Mouse (Mus musculus): Measurements from ENCODE around the gene Cd151. TPM values are rescaled to one million over a fixed set of nuclear protein-coding genes. Genes with fewer than 3 reads are reported as not detected.

Gene Cd151
- polyA plus RNA-seq, 1 experiment from 2014 or later, result 57.9 TPM

- H3K9me3 ChIP-seq (ENCODE audit: control insufficient read depth, low read length), result no peaks in the 10 kb centered on the region
- H3K4me1 ChIP-seq (replicated peaks; ENCODE audit: control insufficient read depth, insufficient read depth, low read length), result peaks cover 4% of the 10 kb centered on the region
- H3K27ac ChIP-seq (ENCODE audit: low read depth, low read length), result no peak overlapping the region
- H3K36me3 ChIP-seq (ENCODE audit: control insufficient read depth, insufficient read depth, low read length), result 0 out of 2 replicates have a peak, but pooled peaks cover 2% of the 10 kb centered on the region
- DNase-seq (ENCODE audit: low spot score), result no peak
- H3K27me3 ChIP-seq (ENCODE audit: control insufficient read depth, insufficient read depth, low read length), result no peaks in the 10 kb centered on the region
- H3K4me2 ChIP-seq (replicated peaks; ENCODE audit: low read depth, low read length), result no peak overlapping the region
- H3K9ac ChIP-seq (ENCODE audit: low read depth, low read length), result no peak overlapping the region
- ATAC-seq (ENCODE audit: low FRiP score), result no peak
- H3K4me3 ChIP-seq (ENCODE audit: low read depth, low read length), result no peak overlapping the region
Observed at GRCm38 (mm10) chr7:141451928-141452327, 15.3 kb upstream of the Cd151 start.

- ATAC-seq (ENCODE audit: low FRiP score), result no peak
- DNase-seq (ENCODE audit: low spot score), result no peak
- H3K4me2 ChIP-seq (replicated peaks; ENCODE audit: low read depth, low read length), result no peak overlapping the region
- no peak overlapping the region for H3K27ac ChIP-seq (ENCODE audit: low read depth, low read length)
- H3K4me1 ChIP-seq (replicated peaks; ENCODE audit: control insufficient read depth, insufficient read depth, low read length), result peaks cover 2% of the 10 kb centered on the region
- 0 out of 2 replicates have a peak, but pooled peaks cover 2% of the 10 kb centered on the region for H3K36me3 ChIP-seq (ENCODE audit: control insufficient read depth, insufficient read depth, low read length)
- H3K4me3 ChIP-seq (ENCODE audit: low read depth, low read length), result no peak overlapping the region
- H3K9me3 ChIP-seq (ENCODE audit: control insufficient read depth, low read length), result no peaks in the 10 kb centered on the region
- no peak overlapping the region for H3K9ac ChIP-seq (ENCODE audit: low read depth, low read length)
- no peaks in the 10 kb centered on the region for H3K27me3 ChIP-seq (ENCODE audit: control insufficient read depth, insufficient read depth, low read length)
- WGBS, result 87% methylated on average over 2 of the region's 2 CpGs
Observed at GRCm38 (mm10) chr7:141453636-141454035, 13.6 kb upstream of the Cd151 start.

GRCm38 (mm10) chr7:141454967-141455551 lies 12.1 kb upstream of the Cd151 start, which contains the start of gene Pnpla2:
Gene Pnpla2, plus strand, starts transcription at chr7:141455198.
- peaks cover 9% of the 10 kb centered on the region for H3K27me3 ChIP-seq (ENCODE audit: control insufficient read depth, insufficient read depth, low read length)
- ATAC-seq (ENCODE audit: low FRiP score) (peak; percentile 82), DNase-seq (ENCODE audit: low spot score) (peak; percentile 89)
- H3K4me3 ChIP-seq (ENCODE audit: low read depth, low read length), result peak within 1 kb of the TSS; percentile 53
- peak within 1 kb of the TSS; percentile 66 for H3K9ac ChIP-seq (ENCODE audit: low read depth, low read length)
- WGBS, result 1% methylated on average over 45 of the region's 45 CpGs
- H3K36me3 ChIP-seq (ENCODE audit: control insufficient read depth, insufficient read depth, low read length), result 0 out of 2 replicates have a peak, but pooled peaks cover 2% of the 10 kb centered on the region
- no peaks in the 10 kb centered on the region for H3K9me3 ChIP-seq (ENCODE audit: control insufficient read depth, low read length)
- H3K4me1 ChIP-seq (replicated peaks; ENCODE audit: control insufficient read depth, insufficient read depth, low read length), result no peaks in the 10 kb centered on the region; the same call in 1 of the 2 replicates
- H3K27ac ChIP-seq (ENCODE audit: low read depth, low read length), result 0 out of 2 replicates have a peak within 1 kb of the TSS, but pooled peaks have one; percentile 45
- H3K4me2 ChIP-seq (replicated peaks; ENCODE audit: low read depth, low read length), result peak within 1 kb of the TSS; percentile 82

DNA sequence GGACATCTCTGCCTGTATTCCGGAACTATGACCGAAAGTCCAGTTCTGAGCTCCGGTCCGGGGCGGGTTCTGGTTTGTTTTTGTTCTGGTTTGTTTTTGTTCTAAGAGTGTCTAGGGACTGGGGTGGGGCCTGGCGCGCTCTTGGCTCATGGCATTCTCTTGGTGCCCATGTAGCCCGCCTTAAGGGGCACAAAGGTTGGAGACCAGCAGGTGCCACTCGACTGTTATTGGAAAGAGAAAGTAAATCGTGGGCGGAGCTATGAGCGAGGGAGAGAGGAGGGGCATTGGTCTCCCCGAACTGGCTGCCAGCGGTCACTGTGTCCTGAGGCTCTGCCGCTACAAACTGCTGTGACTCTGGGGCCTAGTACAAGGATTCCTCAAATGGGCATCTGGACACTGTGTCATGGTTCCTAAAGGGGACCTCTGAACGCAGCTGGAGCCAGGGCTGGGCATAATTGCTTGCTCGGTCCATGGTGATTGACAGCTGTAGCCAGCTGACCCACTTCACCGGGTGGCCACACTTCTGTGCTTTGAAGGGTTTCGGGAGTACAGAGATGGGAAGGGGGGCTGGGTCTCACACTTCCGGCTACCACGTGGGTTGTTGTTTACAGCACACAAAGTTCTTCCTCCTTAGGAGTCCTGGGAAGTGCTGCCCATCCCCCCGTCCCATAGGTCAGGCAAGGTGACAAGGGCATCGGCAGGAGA lies 11.4 kb upstream of the Cd151 start:
- Histone ChIP-seq H3K4me1 (replicated peaks; ENCODE audit: control insufficient read depth, insufficient read depth, low read length) (no peaks in the 10 kb centered on the region; the same call in 1 of the 2 replicates), H3K9ac (ENCODE audit: low read depth, low read length) (peak overlapping the region; percentile 66), H3K27me3 (ENCODE audit: control insufficient read depth, insufficient read depth, low read length) (peaks cover 16% of the 10 kb centered on the region), H3K9me3 (ENCODE audit: control insufficient read depth, low read length) (no peaks in the 10 kb centered on the region), H3K4me3 (ENCODE audit: low read depth, low read length) (peak overlapping the region; percentile 53), H3K36me3 (ENCODE audit: control insufficient read depth, insufficient read depth, low read length) (0 out of 2 replicates have a peak, but pooled peaks cover 2% of the 10 kb centered on the region), H3K4me2 (replicated peaks; ENCODE audit: low read depth, low read length) (peak overlapping the region; percentile 82), H3K27ac (ENCODE audit: low read depth, low read length) (0 out of 2 replicates have a peak overlapping the region, but pooled peaks have one; percentile 45)
- WGBS, result under 1% methylated on average over 23 of the region's 23 CpGs
- ATAC-seq (ENCODE audit: low FRiP score) (peak; percentile 30), DNase-seq (ENCODE audit: low spot score) (peak; percentile 64)

GRCm38 (mm10) chr7:141456739-141457138 lies 10.5 kb upstream of the Cd151 start:
- Histone ChIP-seq H3K4me3 (ENCODE audit: low read depth, low read length) (no peak overlapping the region), H3K27me3 (ENCODE audit: control insufficient read depth, insufficient read depth, low read length) (peaks cover 26% of the 10 kb centered on the region), H3K9me3 (ENCODE audit: control insufficient read depth, low read length) (no peaks in the 10 kb centered on the region), H3K9ac (ENCODE audit: low read depth, low read length) (no peak overlapping the region), H3K4me2 (replicated peaks; ENCODE audit: low read depth, low read length) (no peak overlapping the region), H3K36me3 (ENCODE audit: control insufficient read depth, insufficient read depth, low read length) (0 out of 2 replicates have a peak, but pooled peaks cover 2% of the 10 kb centered on the region), H3K27ac (ENCODE audit: low read depth, low read length) (no peak overlapping the region), H3K4me1 (replicated peaks; ENCODE audit: control insufficient read depth, insufficient read depth, low read length) (peaks cover 1% of the 10 kb centered on the region; the same call in 1 of the 2 replicates)
- ATAC-seq (ENCODE audit: low FRiP score), result no peak
- DNase-seq (ENCODE audit: low spot score), result no peak
- WGBS, result 89% methylated on average over 6 of the region's 6 CpGs

DNA sequence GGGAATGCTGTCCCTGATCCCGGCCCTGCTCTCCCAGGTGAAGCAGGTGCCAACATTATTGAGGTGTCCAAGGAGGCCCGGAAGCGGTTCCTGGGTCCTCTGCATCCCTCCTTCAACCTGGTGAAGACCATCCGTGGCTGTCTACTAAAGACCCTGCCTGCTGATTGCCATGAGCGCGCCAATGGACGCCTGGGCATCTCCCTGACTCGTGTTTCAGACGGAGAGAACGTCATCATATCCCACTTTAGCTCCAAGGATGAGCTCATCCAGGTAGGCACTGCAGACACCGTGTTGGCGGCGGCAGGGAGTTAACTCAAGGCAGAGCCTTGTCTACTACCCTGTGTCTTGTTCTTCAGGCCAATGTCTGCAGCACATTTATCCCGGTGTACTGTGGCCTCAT lies 10.0 kb upstream of the Cd151 start:
- no peak overlapping the region for H3K4me3 ChIP-seq (ENCODE audit: low read depth, low read length)

GRCm38 (mm10) chr7:141457986-141458660 lies 9.1 kb upstream of the Cd151 start:
- H3K9ac ChIP-seq (ENCODE audit: low read depth, low read length), result no peak overlapping the region
- ATAC-seq (ENCODE audit: low FRiP score) (no peak), DNase-seq (ENCODE audit: low spot score) (peak; percentile 71)
- H3K4me2 ChIP-seq (replicated peaks; ENCODE audit: low read depth, low read length), result no peak overlapping the region
- peaks cover 3% of the 10 kb centered on the region; the same call in 1 of the 2 replicates for H3K4me1 ChIP-seq (replicated peaks; ENCODE audit: control insufficient read depth, insufficient read depth, low read length)
- no peak overlapping the region for H3K4me3 ChIP-seq (ENCODE audit: low read depth, low read length)
- peaks cover 40% of the 10 kb centered on the region for H3K27me3 ChIP-seq (ENCODE audit: control insufficient read depth, insufficient read depth, low read length)
- H3K27ac ChIP-seq (ENCODE audit: low read depth, low read length), result no peak overlapping the region
- 72% methylated on average over 15 of the region's 15 CpGs for WGBS
- H3K9me3 ChIP-seq (ENCODE audit: control insufficient read depth, low read length), result no peaks in the 10 kb centered on the region
- no peaks in the 10 kb centered on the region for H3K36me3 ChIP-seq (ENCODE audit: control insufficient read depth, insufficient read depth, low read length)

More for the DNA sequence above, 10.0 kb upstream of the Cd151 start:
- H3K27me3 ChIP-seq (ENCODE audit: control insufficient read depth, insufficient read depth, low read length), result peaks cover 31% of the 10 kb centered on the region
- ATAC-seq (ENCODE audit: low FRiP score) (no peak), DNase-seq (ENCODE audit: low spot score) (no peak)
- no peaks in the 10 kb centered on the region for H3K9me3 ChIP-seq (ENCODE audit: control insufficient read depth, low read length)
- WGBS, result 91% methylated on average over 14 of the region's 14 CpGs
- H3K27ac ChIP-seq (ENCODE audit: low read depth, low read length), result no peak overlapping the region
- peaks cover 3% of the 10 kb centered on the region; the same call in 1 of the 2 replicates for H3K4me1 ChIP-seq (replicated peaks; ENCODE audit: control insufficient read depth, insufficient read depth, low read length)
- H3K4me2 ChIP-seq (replicated peaks; ENCODE audit: low read depth, low read length), result no peak overlapping the region
- H3K36me3 ChIP-seq (ENCODE audit: control insufficient read depth, insufficient read depth, low read length), result no peaks in the 10 kb centered on the region
- H3K9ac ChIP-seq (ENCODE audit: low read depth, low read length), result no peak overlapping the region

DNA sequence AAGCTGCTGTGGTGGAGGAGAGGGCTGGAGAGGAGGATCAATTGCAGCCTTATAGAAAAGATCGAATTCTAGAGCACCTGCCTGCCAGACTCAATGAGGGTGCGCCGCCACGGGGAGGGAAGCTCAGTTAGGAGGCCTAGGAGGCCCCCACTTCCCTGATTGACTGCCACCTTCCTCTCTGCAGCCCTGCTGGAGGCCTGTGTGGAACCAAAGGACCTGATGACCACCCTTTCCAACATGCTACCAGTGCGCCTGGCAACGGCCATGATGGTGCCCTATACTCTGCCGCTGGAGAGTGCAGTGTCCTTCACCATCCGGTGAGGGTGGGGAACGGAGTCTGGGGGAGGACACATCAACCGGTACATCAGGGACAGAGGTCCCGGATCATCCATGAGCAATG lies 8.5 kb upstream of the Cd151 start:
- Histone ChIP-seq H3K9ac (ENCODE audit: low read depth, low read length) (no peak overlapping the region), H3K4me3 (ENCODE audit: low read depth, low read length) (no peak overlapping the region), H3K9me3 (ENCODE audit: control insufficient read depth, low read length) (no peaks in the 10 kb centered on the region), H3K27ac (ENCODE audit: low read depth, low read length) (no peak overlapping the region), H3K27me3 (ENCODE audit: control insufficient read depth, insufficient read depth, low read length) (peaks cover 45% of the 10 kb centered on the region), H3K36me3 (ENCODE audit: control insufficient read depth, insufficient read depth, low read length) (no peaks in the 10 kb centered on the region), H3K4me1 (replicated peaks; ENCODE audit: control insufficient read depth, insufficient read depth, low read length) (peaks cover 3% of the 10 kb centered on the region; the same call in 1 of the 2 replicates), H3K4me2 (replicated peaks; ENCODE audit: low read depth, low read length) (no peak overlapping the region)
- ATAC-seq (ENCODE audit: low FRiP score), result no peak
- no peak for DNase-seq (ENCODE audit: low spot score)
- 84% methylated on average over 11 of the region's 11 CpGs for WGBS

Data from hindbrain, embryonic 11.5 days (tissue).